Mouse (Mus musculus) forebrain, embryonic 16.5 days (tissue): Measurements from ENCODE around the gene Hmcn1. TPM values are rescaled to one million over a fixed set of nuclear protein-coding genes. Genes with fewer than 3 reads are reported as not detected.

Source experiments
- ATAC-seq: fragments of 200-750 bp; cut with Nextera tagmentation; 2 replicates; pipeline ENCODE4 v1.8.0; 2017; ENCODE audit warnings: mild to moderate bottlenecking, moderate library complexity
- H3K27ac ChIP-seq: fragments of 300-500 bp; sonication (generic); 2 replicates; pipeline ENCODE4 v1.5.1; 2014; ENCODE audit warnings: low read length, control low read depth
- H3K27me3 ChIP-seq: fragments of 300-500 bp; sonication (generic); replicated peaks from 2 replicates; pipeline ENCODE4 v1.6.1; 2014; ENCODE audit warnings: low read length; ENCODE audit not compliant: control insufficient read depth, insufficient read depth
- H3K36me3 ChIP-seq: fragments of 300-500 bp; sonication (generic); 2 replicates; pipeline ENCODE4 v1.6.1; 2014; ENCODE audit not compliant: control insufficient read depth, insufficient read depth
- H3K4me1 ChIP-seq: fragments of 300-500 bp; sonication (generic); replicated peaks from 2 replicates; pipeline ENCODE4 v1.6.1; 2014; ENCODE audit warnings: low read length; ENCODE audit not compliant: control insufficient read depth, insufficient read depth
- H3K4me2 ChIP-seq: fragments of 300-500 bp; sonication (generic); 2 replicates; pipeline ENCODE4 v1.6.1; 2014; ENCODE audit warnings: mild to moderate bottlenecking, low read length, control low read depth
- H3K4me3 ChIP-seq: fragments of 300-500 bp; sonication (generic); replicated peaks from 2 replicates; pipeline ENCODE4 v1.5.1; 2014; ENCODE audit warnings: mild to moderate bottlenecking, low read length, control low read depth
- H3K9ac ChIP-seq: fragments of 300-500 bp; sonication (generic); replicated peaks from 2 replicates; pipeline ENCODE4 v1.6.1; 2014; ENCODE audit warnings: low read depth, low read length, control low read depth
- H3K9me3 ChIP-seq: fragments of 300-500 bp; sonication (generic); 2 replicates; pipeline ENCODE4 v1.6.1; 2016; ENCODE audit warnings: low read length; ENCODE audit not compliant: control insufficient read depth
- WGBS: fragments of 180-500 bp; shearing (Covaris S2); extraction: QIAGEN DNeasy Blood & Tissue Kit; methylation state at CpG from one replicate; pipeline ENCODE4 v1.1.7; 2014; 5-methylcytosine and 5-hydroxymethylcytosine counted together
- polyA plus RNA-seq: library from polyadenylated mRNA; unstranded; fragments of >200 nt; fragmentation: Nextera tagmentation; extraction: Ambion mirVana; gene quantifications from 2 replicates; pipeline ENCODE4 v1.2.1, GENCODE M21; 2015

The Hmcn1 gene
- polyA plus RNA-seq, 1 experiment from 2014 or later = 1.3 TPM

DNA sequence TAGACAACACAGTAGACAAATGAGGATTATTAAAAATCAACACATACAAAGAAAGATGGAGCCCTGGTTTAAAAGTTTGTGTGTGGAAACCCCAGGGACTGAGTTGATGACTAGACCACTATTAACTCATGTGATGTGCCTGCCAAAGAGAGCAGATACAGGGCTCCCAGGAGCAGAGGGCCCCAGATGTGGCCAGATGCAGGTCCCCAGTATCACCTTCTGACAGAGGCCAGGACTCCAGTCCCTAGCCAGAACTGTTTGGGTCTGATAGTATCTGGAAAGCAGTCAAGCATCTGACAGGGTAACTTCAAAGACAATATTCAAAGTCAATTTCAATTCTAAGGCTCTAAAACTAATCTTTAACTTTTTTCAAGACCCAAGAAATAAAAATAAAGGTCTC is 124.0 kb downstream of the Hmcn1 start:
- Histone ChIP-seq H3K4me1 (peaks cover 4% of the 10 kb centered on the region; the same call in 1 of the 2 replicates), H3K9ac (no peak overlapping the region), H3K27ac (no peak overlapping the region), H3K9me3 (no peaks in the 10 kb centered on the region), H3K4me2 (no peak overlapping the region), H3K27me3 (no peaks in the 10 kb centered on the region), H3K4me3 (no peak overlapping the region), H3K36me3 (no peaks in the 10 kb centered on the region)
- no peak for ATAC-seq

- Histone ChIP-seq H3K4me1 (no peaks in the 10 kb centered on the region), H3K27ac (no peak overlapping the region), H3K27me3 (no peaks in the 10 kb centered on the region), H3K9me3 (no peaks in the 10 kb centered on the region), H3K4me3 (no peak overlapping the region), H3K4me2 (no peak overlapping the region), H3K9ac (no peak overlapping the region), H3K36me3 (no peaks in the 10 kb centered on the region)
- no peak for ATAC-seq
- 79% methylated on average over 5 of the region's 5 CpGs for WGBS
These were observed 126.6 kb downstream of the Hmcn1 start for GRCm38 (mm10) chr1:150866615-150867014.

DNA sequence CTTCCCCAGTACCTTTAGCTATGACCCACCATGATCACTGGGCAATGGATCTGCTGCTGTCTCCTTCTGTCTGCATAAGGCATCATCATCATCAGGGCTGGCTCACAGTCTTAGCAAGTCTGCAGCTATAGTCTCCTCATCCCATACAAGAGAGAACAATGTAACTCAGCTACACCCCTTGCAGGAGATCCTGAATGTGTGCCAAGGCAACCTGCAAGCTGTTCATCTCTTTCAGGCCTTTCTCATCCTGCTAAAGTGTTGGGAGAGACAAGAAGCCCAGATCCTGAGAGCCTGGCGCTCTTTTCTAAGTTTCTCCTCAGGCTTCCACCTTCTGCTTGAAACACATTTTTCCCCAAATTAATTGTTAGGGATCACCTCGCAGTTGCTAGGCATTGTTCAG is 135.5 kb downstream of the Hmcn1 start:
- Histone ChIP-seq H3K36me3 (no peaks in the 10 kb centered on the region), H3K9ac (no peak overlapping the region), H3K4me2 (no peak overlapping the region), H3K9me3 (no peaks in the 10 kb centered on the region), H3K4me1 (no peaks in the 10 kb centered on the region), H3K27me3 (no peaks in the 10 kb centered on the region), H3K4me3 (no peak overlapping the region), H3K27ac (no peak overlapping the region)
- 59% methylated on average over 2 of the region's 2 CpGs for WGBS
- no peak for ATAC-seq

DNA sequence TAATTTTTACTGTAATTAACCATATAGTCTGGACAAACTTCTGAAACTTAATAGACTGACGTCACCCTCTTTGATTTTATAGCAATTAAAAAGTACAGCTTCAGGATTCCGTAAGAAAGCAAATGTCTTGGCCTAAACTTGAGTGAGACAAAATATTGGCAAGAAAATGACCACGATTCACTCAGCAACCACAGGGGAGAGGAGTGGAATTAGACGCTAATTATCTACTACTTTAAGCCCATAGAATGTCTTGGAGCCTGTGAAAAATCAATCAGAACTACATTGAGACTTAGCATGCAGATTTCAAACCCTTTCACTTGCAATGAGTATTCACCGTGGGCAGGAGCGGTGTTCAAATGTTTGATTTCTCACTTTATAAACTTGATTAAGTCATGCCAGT is 159.8 kb downstream of the Hmcn1 start:
- WGBS = 48% methylated on average over 6 of the region's 6 CpGs
- no peaks in the 10 kb centered on the region for H3K36me3 ChIP-seq
- 0 out of 2 replicates have a peak, but pooled peaks have one; percentile 26 for ATAC-seq

DNA sequence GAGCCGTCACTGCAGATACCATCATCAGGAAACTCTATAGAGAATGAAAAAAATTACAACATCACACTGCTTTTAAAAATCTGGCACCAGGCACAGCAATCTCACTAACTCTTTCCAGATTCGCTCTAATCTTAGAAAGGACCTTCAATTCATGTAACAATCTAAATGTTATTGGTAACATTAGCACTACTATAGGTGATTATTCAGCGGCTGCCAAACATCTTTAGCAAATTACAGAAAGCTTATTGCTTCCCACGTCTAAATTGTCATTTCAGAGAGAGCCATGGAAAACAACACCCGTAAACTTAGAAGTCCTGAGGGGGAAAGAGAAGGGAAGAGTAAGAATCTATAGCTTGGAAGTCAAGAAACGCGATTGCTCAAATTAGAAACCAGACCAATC is 163.4 kb downstream of the Hmcn1 start:
- Histone ChIP-seq H3K9ac (no peak overlapping the region), H3K27me3 (no peaks in the 10 kb centered on the region), H3K4me1 (no peaks in the 10 kb centered on the region), H3K27ac (no peak overlapping the region), H3K36me3 (no peaks in the 10 kb centered on the region), H3K4me3 (no peak overlapping the region), H3K9me3 (no peaks in the 10 kb centered on the region), H3K4me2 (no peak overlapping the region)
- 67% methylated on average over 7 of the region's 7 CpGs for WGBS
- no peak for ATAC-seq

More for the DNA sequence above, 159.8 kb downstream of the Hmcn1 start:
- no peaks in the 10 kb centered on the region for H3K4me1 ChIP-seq
- no peaks in the 10 kb centered on the region for H3K9me3 ChIP-seq
- no peaks in the 10 kb centered on the region for H3K27me3 ChIP-seq
- no peak overlapping the region for H3K27ac ChIP-seq
- no peak overlapping the region for H3K9ac ChIP-seq
- no peak overlapping the region for H3K4me3 ChIP-seq
- no peak overlapping the region for H3K4me2 ChIP-seq

DNA sequence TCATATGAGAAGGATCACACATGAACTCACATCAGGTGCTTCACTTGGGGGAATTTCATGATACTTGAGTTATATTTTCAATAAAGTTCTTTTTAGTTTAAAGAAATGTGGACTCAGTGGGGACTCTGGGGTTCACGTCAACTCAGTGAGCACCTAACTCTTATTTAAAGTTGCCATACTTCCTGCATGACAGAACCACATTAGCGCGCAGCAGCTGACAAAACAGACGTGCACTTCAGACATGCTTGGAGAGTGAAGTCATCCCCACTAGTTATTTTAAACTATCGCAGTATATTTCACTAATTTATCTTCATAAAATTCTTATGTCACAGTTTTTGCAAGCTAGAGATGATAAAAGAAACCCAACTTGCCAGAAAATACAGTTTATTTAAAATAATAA is 166.1 kb downstream of the Hmcn1 start:
- no peak overlapping the region for H3K4me2 ChIP-seq
- H3K9me3 ChIP-seq = no peaks in the 10 kb centered on the region
- no peak overlapping the region for H3K9ac ChIP-seq
- H3K27ac ChIP-seq = no peak overlapping the region
- H3K4me1 ChIP-seq = no peaks in the 10 kb centered on the region
- H3K4me3 ChIP-seq = no peak overlapping the region
- 80% methylated on average over 5 of the region's 5 CpGs for WGBS
- no peak for ATAC-seq
- H3K36me3 ChIP-seq = no peaks in the 10 kb centered on the region
- no peaks in the 10 kb centered on the region for H3K27me3 ChIP-seq

DNA sequence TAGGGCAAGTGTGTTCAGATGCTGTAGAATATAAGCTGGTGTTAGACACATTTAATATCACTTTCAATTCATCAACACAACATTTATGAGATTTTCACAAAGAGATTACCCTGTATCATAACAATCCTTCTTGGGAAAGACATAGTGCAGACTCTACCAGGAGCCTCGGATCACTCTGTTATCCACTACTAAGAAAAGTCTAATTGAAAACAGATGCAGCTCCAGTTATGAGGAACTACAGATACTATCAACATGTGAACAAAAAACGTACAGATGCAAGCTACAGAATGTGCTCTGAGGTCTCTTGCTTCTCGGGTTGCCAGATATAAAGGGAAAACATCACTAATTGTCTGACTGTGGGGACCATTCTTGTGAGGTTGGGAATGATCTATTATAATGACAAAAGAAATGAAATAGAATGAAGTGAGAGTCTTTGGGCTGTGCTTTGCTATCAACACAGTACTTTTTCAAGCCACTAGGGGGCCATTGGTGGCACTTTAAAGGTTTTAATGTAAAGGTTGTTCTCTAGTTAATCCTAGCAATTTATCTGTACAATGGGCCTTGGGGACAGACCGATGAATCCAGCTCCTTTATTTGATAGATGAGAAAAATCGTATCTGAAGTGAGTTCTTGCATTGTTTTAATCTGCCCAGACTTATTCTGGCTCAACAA is 168.8 kb downstream of the Hmcn1 start:
- WGBS = 70% methylated on average over 5 of the region's 5 CpGs

DNA sequence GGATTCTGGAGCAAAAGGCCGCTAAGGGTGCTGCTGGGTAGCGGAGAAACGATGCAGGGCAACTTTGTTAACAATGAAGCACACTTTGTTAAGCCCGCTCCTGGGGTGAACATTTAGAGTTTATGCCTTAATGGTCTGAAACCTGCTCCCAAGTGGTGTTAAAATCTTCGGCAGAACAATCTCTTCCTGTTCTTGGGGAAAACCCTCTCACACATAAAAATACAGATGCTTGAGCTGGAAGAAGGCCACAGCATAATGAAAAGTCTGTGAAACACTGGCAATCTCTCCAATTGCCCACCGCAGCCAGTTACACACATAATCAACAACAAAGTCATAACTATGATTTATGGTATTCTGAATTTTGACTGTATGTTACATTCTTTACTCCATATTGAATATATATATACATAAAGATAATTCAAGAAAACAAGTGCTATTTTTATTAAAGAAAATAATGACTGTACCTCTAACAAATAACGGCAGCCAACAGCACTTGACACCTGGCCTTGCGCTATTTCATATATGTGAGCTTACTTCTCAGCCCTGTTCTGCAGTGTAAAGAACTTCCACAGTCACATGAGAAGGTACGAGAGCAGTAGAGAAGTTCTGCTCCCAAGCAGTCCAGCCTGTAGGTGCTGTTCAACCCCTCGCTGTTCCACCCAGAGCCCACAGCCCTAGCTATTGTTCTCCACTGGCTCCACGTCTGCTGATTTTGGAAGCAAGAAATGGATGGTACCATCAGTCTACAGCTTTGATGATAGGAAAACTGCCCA is 177.0 kb downstream of the Hmcn1 start:
- H3K9me3 ChIP-seq = no peaks in the 10 kb centered on the region
- H3K36me3 ChIP-seq = no peaks in the 10 kb centered on the region
- H3K9ac ChIP-seq = no peak overlapping the region
- H3K4me3 ChIP-seq = no peak overlapping the region
- 83% methylated on average over 11 of the region's 11 CpGs for WGBS
- no peak for ATAC-seq
- H3K27ac ChIP-seq = no peak overlapping the region
- H3K4me1 ChIP-seq = no peaks in the 10 kb centered on the region
- H3K27me3 ChIP-seq = no peaks in the 10 kb centered on the region
- no peak overlapping the region for H3K4me2 ChIP-seq

More for the DNA sequence above, 168.8 kb downstream of the Hmcn1 start:
- H3K4me1 ChIP-seq = no peaks in the 10 kb centered on the region
- H3K27me3 ChIP-seq = no peaks in the 10 kb centered on the region
- H3K36me3 ChIP-seq = no peaks in the 10 kb centered on the region
- H3K9ac ChIP-seq = no peak overlapping the region
- H3K4me2 ChIP-seq = no peak overlapping the region
- H3K9me3 ChIP-seq = no peaks in the 10 kb centered on the region
- no peak overlapping the region for H3K4me3 ChIP-seq
- no peak for ATAC-seq
- no peak overlapping the region for H3K27ac ChIP-seq

GRCm38 (mm10) chr1:150814917-150815316 is 178.3 kb downstream of the Hmcn1 start:
- Histone ChIP-seq H3K4me3 (no peak overlapping the region), H3K27ac (no peak overlapping the region), H3K9ac (no peak overlapping the region), H3K9me3 (no peaks in the 10 kb centered on the region), H3K27me3 (no peaks in the 10 kb centered on the region), H3K36me3 (no peaks in the 10 kb centered on the region), H3K4me1 (no peaks in the 10 kb centered on the region), H3K4me2 (no peak overlapping the region)
- WGBS = 83% methylated on average over 4 of the region's 4 CpGs
- ATAC-seq = no peak
